Mouse (Mus musculus): ENCODE data around the gene Ace.

DNA sequence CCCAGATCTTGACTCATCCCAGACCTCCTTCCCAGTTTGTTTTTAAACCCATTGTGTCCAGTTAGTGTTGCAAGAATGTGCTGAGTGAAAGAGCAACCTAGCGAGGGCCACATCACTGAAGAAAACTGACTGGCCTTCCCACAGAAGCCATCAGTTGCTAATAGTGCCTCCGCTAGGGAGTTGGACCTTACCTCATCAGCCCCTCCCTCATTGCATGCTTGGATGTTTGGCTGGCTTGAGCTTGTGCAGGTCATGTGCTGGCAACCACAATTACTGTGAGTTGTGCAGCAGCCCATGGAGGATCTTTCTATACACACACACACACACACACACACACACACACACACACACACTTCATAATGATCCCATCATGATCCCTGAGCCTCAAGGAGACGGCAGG lies 36.4 kb upstream of the Ace start:
- no peak for TF ChIP-seq POLR2A (IDR thresholded peaks at IDR 0.05; ENCODE audit: extremely low read depth, insufficient read depth, low read length)
- no peak for TF ChIP-seq CTCF (IDR thresholded peaks at IDR 0.05; ENCODE audit: extremely low read depth, insufficient read depth, low read length)

Measured in cortical plate, adult 2 months (tissue).